Mouse (Mus musculus): ENCODE results near the gene Cenpo. TPM values are rescaled to one million over a fixed set of nuclear protein-coding genes. Genes with fewer than 3 reads are reported as not detected.

The Cenpo gene
- total RNA-seq, 2 experiments from 2014 or later, result 9.0 to 10.8 TPM

Other genes starting within 250 kb of the Cenpo start
- gene Efr3b, start 195.4 kb downstream of the Cenpo start, total RNA-seq (2021), result 1 to 10 TPM; 3.9 to 6.7 TPM
- 1 to 10 TPM; 4.7 to 6.9 TPM for gene Dnajc27, start 151.7 kb downstream of the Cenpo start, total RNA-seq (2021)
- gene Adcy3, start 101.2 kb downstream of the Cenpo start, total RNA-seq (2021), result 10 to 100 TPM; 28.1 to 37.2 TPM
- gene Ptrhd1, start 267 bp downstream of the Cenpo start, total RNA-seq (2021), result 1 to 10 TPM; 6.4 to 7.0 TPM
- gene Ncoa1, start 242.9 kb upstream of the Cenpo start, total RNA-seq (2021), result 10 to 100 TPM; 30.2 to 36.4 TPM

All from adrenal gland, postnatal 10 days (tissue).